Mouse (Mus musculus): ENCODE data around the gene Sema7a. TPM values are rescaled to one million over a fixed set of nuclear protein-coding genes. Genes with fewer than 3 reads are reported as not detected.

Sema7a gene
- total RNA-seq, 1 experiment from 2014 or later: 18.4 TPM

GRCm38 (mm10) chr9:57959886-57960866 lies 20.3 kb downstream of the Sema7a start:
- peak; percentile 50 for DNase-seq

GRCm38 (mm10) chr9:57961226-57961625 lies 21.3 kb downstream of the Sema7a start:
- DNase-seq: no peak

- DNase-seq: no peak
These were observed 22.2 kb downstream of the Sema7a start for GRCm38 (mm10) chr9:57961863-57962778.

GRCm38 (mm10) chr9:57963249-57963997 lies 23.5 kb downstream of the Sema7a start:
- no peak for DNase-seq

GRCm38 (mm10) chr9:57963998-57964395 lies 24.1 kb downstream of the Sema7a start:
- no peak for DNase-seq

GRCm38 (mm10) chr9:57964528-57965250 lies 24.8 kb downstream of the Sema7a start:
- DNase-seq: no peak

GRCm38 (mm10) chr9:57965281-57966185 lies 25.6 kb downstream of the Sema7a start:
- peak; percentile 89 for DNase-seq

GRCm38 (mm10) chr9:57967237-57967960 lies 27.5 kb downstream of the Sema7a start:
- DNase-seq: peak; percentile 54

GRCm38 (mm10) chr9:57968166-57968771 lies 28.4 kb downstream of the Sema7a start:
- no peak for DNase-seq

GRCm38 (mm10) chr9:57968783-57969542 lies 29.1 kb downstream of the Sema7a start:
- DNase-seq: no peak

GRCm38 (mm10) chr9:57969736-57970495 lies 30.0 kb downstream of the Sema7a start:
- DNase-seq: peak; percentile 50

- no peak for DNase-seq
These were observed 31.5 kb downstream of the Sema7a start for GRCm38 (mm10) chr9:57971413-57971812.

GRCm38 (mm10) chr9:57972141-57972591 lies 32.3 kb downstream of the Sema7a start:
- no peak for DNase-seq

- DNase-seq: no peak
These were observed 33.0 kb downstream of the Sema7a start for GRCm38 (mm10) chr9:57972776-57973439.

- DNase-seq: no peak
These were observed 33.6 kb downstream of the Sema7a start for GRCm38 (mm10) chr9:57973440-57974066.

- no peak for DNase-seq
These were observed 34.3 kb downstream of the Sema7a start for GRCm38 (mm10) chr9:57974221-57974620.

Measured in adrenal gland, postnatal 14 days (tissue).